Mouse (Mus musculus): ENCODE results near the gene Il4i1. TPM values are rescaled to one million over a fixed set of nuclear protein-coding genes. Genes with fewer than 3 reads are reported as not detected.

Il4i1 gene
- total and polyA plus RNA-seq, 2 experiments from 2014 or later, result 1.1 TPM; not detected in 1

GRCm38 (mm10) chr7:44867010-44867702 lies 51.0 kb downstream of the Il4i1 start:
- H3K36me3 ChIP-seq (replicated peaks; ENCODE audit: control insufficient read depth, insufficient read depth, low read length), result peaks cover 32% of the 10 kb centered on the region
- H3K4me1 ChIP-seq (ENCODE audit: control insufficient read depth, insufficient read depth), result peaks cover 44% of the 10 kb centered on the region
- H3K4me3 ChIP-seq (ENCODE audit: low read depth, low read length), result peak overlapping the region; percentile 99
- no peak for DNase-seq (ENCODE audit: low spot score)
- TF ChIP-seq EP300 (IDR thresholded peaks at IDR 0.05; ENCODE audit: low read depth) (no peak), CTCF (IDR thresholded peaks at IDR 0.05; ENCODE audit: low read depth) (no peak)
- peak overlapping the region; percentile 32 for H3K9ac ChIP-seq (replicated peaks; ENCODE audit: low read depth, low read length)
- H3K27ac ChIP-seq (ENCODE audit: low read depth), result peak overlapping the region; percentile 100
- 54% methylated on average over 19 of the region's 19 CpGs for WGBS
- H3K4me2 ChIP-seq (ENCODE audit: low read depth, low read length), result peak overlapping the region; percentile 83
- no peaks in the 10 kb centered on the region for H3K9me3 ChIP-seq (replicated peaks; ENCODE audit: control insufficient read depth, low read length)
- no peak for ATAC-seq (ENCODE audit: insufficient read depth, low read depth)
- no peaks in the 10 kb centered on the region for H3K27me3 ChIP-seq (ENCODE audit: control insufficient read depth, insufficient read depth, low read length)

GRCm38 (mm10) chr7:44867802-44868201 lies 51.6 kb downstream of the Il4i1 start:
- WGBS, result 41% methylated on average over 9 of the region's 9 CpGs
- peak overlapping the region; percentile 99 for H3K4me3 ChIP-seq (ENCODE audit: low read depth, low read length)
- H3K27me3 ChIP-seq (ENCODE audit: control insufficient read depth, insufficient read depth, low read length), result no peaks in the 10 kb centered on the region
- peak overlapping the region; percentile 100 for H3K27ac ChIP-seq (ENCODE audit: low read depth)
- peaks cover 44% of the 10 kb centered on the region for H3K4me1 ChIP-seq (ENCODE audit: control insufficient read depth, insufficient read depth)
- peak overlapping the region; percentile 96; the same call in 1 of the 2 replicates for H3K9ac ChIP-seq (replicated peaks; ENCODE audit: low read depth, low read length)
- ATAC-seq (ENCODE audit: insufficient read depth, low read depth), result no peak
- no peak for TF ChIP-seq CTCF (IDR thresholded peaks at IDR 0.05; ENCODE audit: low read depth)
- no peak for TF ChIP-seq EP300 (IDR thresholded peaks at IDR 0.05; ENCODE audit: low read depth)
- peaks cover 26% of the 10 kb centered on the region for H3K36me3 ChIP-seq (replicated peaks; ENCODE audit: control insufficient read depth, insufficient read depth, low read length)
- H3K4me2 ChIP-seq (ENCODE audit: low read depth, low read length), result peak overlapping the region; percentile 83
- no peak for DNase-seq (ENCODE audit: low spot score)
- H3K9me3 ChIP-seq (replicated peaks; ENCODE audit: control insufficient read depth, low read length), result no peaks in the 10 kb centered on the region

- Histone ChIP-seq H3K9me3 (replicated peaks; ENCODE audit: control insufficient read depth, low read length) (no peaks in the 10 kb centered on the region), H3K4me1 (ENCODE audit: control insufficient read depth, insufficient read depth) (peaks cover 50% of the 10 kb centered on the region), H3K27me3 (ENCODE audit: control insufficient read depth, insufficient read depth, low read length) (no peaks in the 10 kb centered on the region), H3K4me2 (ENCODE audit: low read depth, low read length) (peak overlapping the region; percentile 83), H3K36me3 (replicated peaks; ENCODE audit: control insufficient read depth, insufficient read depth, low read length) (peaks cover 19% of the 10 kb centered on the region), H3K9ac (replicated peaks; ENCODE audit: low read depth, low read length) (peak overlapping the region; percentile 96), H3K4me3 (ENCODE audit: low read depth, low read length) (peak overlapping the region; percentile 99), H3K27ac (ENCODE audit: low read depth) (peak overlapping the region; percentile 100)
- no peak for ATAC-seq (ENCODE audit: insufficient read depth, low read depth)
- 8% methylated on average over 16 of the region's 16 CpGs for WGBS
- DNase-seq (ENCODE audit: low spot score), result no peak
- no peak for TF ChIP-seq CTCF (IDR thresholded peaks at IDR 0.05; ENCODE audit: low read depth)
- no peak for TF ChIP-seq EP300 (IDR thresholded peaks at IDR 0.05; ENCODE audit: low read depth)
These were observed 52.3 kb downstream of the Il4i1 start for GRCm38 (mm10) chr7:44868465-44868864.

- WGBS, result under 1% methylated on average over 83 of the region's 108 CpGs
- peak overlapping the region; percentile 99 for H3K4me3 ChIP-seq (ENCODE audit: low read depth, low read length)
- H3K27ac ChIP-seq (ENCODE audit: low read depth), result peak overlapping the region; percentile 100
- no peaks in the 10 kb centered on the region for H3K27me3 ChIP-seq (ENCODE audit: control insufficient read depth, insufficient read depth, low read length)
- H3K9me3 ChIP-seq (replicated peaks; ENCODE audit: control insufficient read depth, low read length), result no peaks in the 10 kb centered on the region
- H3K4me2 ChIP-seq (ENCODE audit: low read depth, low read length), result peak overlapping the region; percentile 83
- H3K9ac ChIP-seq (replicated peaks; ENCODE audit: low read depth, low read length), result peak overlapping the region; percentile 96
- no peak for TF ChIP-seq CTCF (IDR thresholded peaks at IDR 0.05; ENCODE audit: low read depth)
- H3K4me1 ChIP-seq (ENCODE audit: control insufficient read depth, insufficient read depth), result peaks cover 50% of the 10 kb centered on the region
- ATAC-seq (ENCODE audit: insufficient read depth, low read depth) (peak; percentile 22), DNase-seq (ENCODE audit: low spot score) (no peak)
- peaks cover 13% of the 10 kb centered on the region for H3K36me3 ChIP-seq (replicated peaks; ENCODE audit: control insufficient read depth, insufficient read depth, low read length)
These were observed 52.9 kb downstream of the Il4i1 start for GRCm38 (mm10) chr7:44868919-44869696.

- DNase-seq (ENCODE audit: low spot score) (peak; percentile 100), ATAC-seq (ENCODE audit: insufficient read depth, low read depth) (peak; percentile 89)
- Histone ChIP-seq H3K4me1 (ENCODE audit: control insufficient read depth, insufficient read depth) (peaks cover 42% of the 10 kb centered on the region), H3K27me3 (ENCODE audit: control insufficient read depth, insufficient read depth, low read length) (no peaks in the 10 kb centered on the region), H3K9me3 (replicated peaks; ENCODE audit: control insufficient read depth, low read length) (no peaks in the 10 kb centered on the region), H3K9ac (replicated peaks; ENCODE audit: low read depth, low read length) (peak within 1 kb of the TSS; percentile 96), H3K4me2 (ENCODE audit: low read depth, low read length) (peak within 1 kb of the TSS; percentile 83), H3K27ac (ENCODE audit: low read depth) (peak within 1 kb of the TSS; percentile 100), H3K4me3 (ENCODE audit: low read depth, low read length) (peak within 1 kb of the TSS; percentile 99), H3K36me3 (replicated peaks; ENCODE audit: control insufficient read depth, insufficient read depth, low read length) (peaks cover 5% of the 10 kb centered on the region; the same call in 1 of the 2 replicates)
- WGBS, result 4% methylated on average over 29 of the region's 29 CpGs
- peak; percentile 4; the same call in 1 of the 2 replicates for TF ChIP-seq EP300 (IDR thresholded peaks at IDR 0.05; ENCODE audit: low read depth)
- no peak for TF ChIP-seq CTCF (IDR thresholded peaks at IDR 0.05; ENCODE audit: low read depth)
These were observed 53.7 kb downstream of the Il4i1 start, which contains the start of gene Ptov1 for GRCm38 (mm10) chr7:44869697-44870528. TSS of gene Ptov1 (minus strand) at chr7:44869788.
